Mouse (Mus musculus): ENCODE results near the gene Tlr2. TPM values are rescaled to one million over a fixed set of nuclear protein-coding genes. Genes with fewer than 3 reads are reported as not detected.

Gene Tlr2
- polyA plus RNA-seq (2017; shearing (Covaris generic)) = 6.8 TPM

GRCm38 (mm10) chr3:83841095-83841850 lies at the start of gene Tlr2:
Tlr2 (minus strand) TSS chr3:83841767.

Other genes with a start within 250 kb of the Tlr2 start
- 2.8 TPM for gene Sfrp2, start 75.4 kb downstream of the Tlr2 start, polyA plus RNA-seq (2017; shearing (Covaris generic))
- 54.0 TPM for gene Tmem131l, start 198.4 kb upstream of the Tlr2 start, polyA plus RNA-seq (2017; shearing (Covaris generic))

Measured in inflammation-experienced regulatory T-cells, adult 16 weeks (primary cell).